Mouse (Mus musculus): ENCODE results near the gene Syn3. TPM values are rescaled to one million over a fixed set of nuclear protein-coding genes. Genes with fewer than 3 reads are reported as not detected.

Syn3 gene
- total RNA-seq, 1 experiment = 1.5 TPM

DNA sequence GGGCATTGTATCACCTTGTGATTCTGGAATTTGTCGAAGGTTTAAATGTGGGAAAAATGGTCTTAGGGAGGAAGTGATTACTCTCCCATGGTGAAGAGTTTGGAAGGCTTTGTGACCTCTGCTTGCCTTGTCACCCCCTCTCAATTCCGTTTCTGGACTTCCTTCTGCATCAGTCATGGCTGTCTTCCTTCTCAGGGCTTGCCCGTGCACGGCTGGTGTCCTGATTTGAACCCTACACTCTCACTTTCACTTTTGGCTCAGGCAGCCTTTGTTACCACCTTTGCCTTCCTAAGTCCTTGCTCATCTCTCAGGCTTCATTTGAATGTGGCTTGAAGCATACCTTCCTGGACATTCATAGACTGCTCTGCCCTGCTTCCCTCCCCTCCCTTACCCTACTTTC is 424.6 kb downstream of the Syn3 start:
- no peak for DNase-seq (ENCODE audit: low read depth, low spot score)
- TF ChIP-seq ZNF384 (IDR thresholded peaks at IDR 0.05; ENCODE audit: low read depth, low read length) (no peak), ZC3H11A (IDR thresholded peaks at IDR 0.05; ENCODE audit: borderline replicate concordance, low read depth, low read length) (no peak), MAFK (IDR thresholded peaks at IDR 0.05; ENCODE audit: insufficient read depth, low read depth, low read length) (no peak), CHD2 (IDR thresholded peaks at IDR 0.05; ENCODE audit: low read depth, low read length) (no peak), HCFC1 (IDR thresholded peaks at IDR 0.05; ENCODE audit: borderline replicate concordance, insufficient read depth, low read length) (no peak)
- no peaks in the 10 kb centered on the region for H3K36me3 ChIP-seq (ENCODE audit: control insufficient read depth, insufficient read depth, low read length, poor library complexity, severe bottlenecking)
- no peaks in the 10 kb centered on the region for H3K9me3 ChIP-seq (ENCODE audit: control insufficient read depth, insufficient read depth, low read depth, low read length)
- H3K9ac ChIP-seq (ENCODE audit: insufficient read depth, low read depth, low read length, poor library complexity, severe bottlenecking) = no peak overlapping the region
- H3K27ac ChIP-seq (ENCODE audit: insufficient read depth, low read depth, low read length, poor library complexity, severe bottlenecking) = no peak overlapping the region
- no peak overlapping the region for H3K4me3 ChIP-seq (ENCODE audit: insufficient read depth in 1 of 2, low read depth in 1 of 2, low read length in 2 of 2, poor library complexity in 1 of 2, severe bottlenecking in 1 of 2)
- H3K4me1 ChIP-seq (ENCODE audit: control insufficient read depth in 2 of 2, insufficient read depth in 2 of 2, low read length in 2 of 2, poor library complexity in 1 of 2) = no peaks in the 10 kb centered on the region
- in situ Hi-C loops (cut with MboI; ENCODE audit: low sequenced_read_pairs in 2 of 2, unreplicated experiment in 2 of 2) = no loop called here

DNA sequence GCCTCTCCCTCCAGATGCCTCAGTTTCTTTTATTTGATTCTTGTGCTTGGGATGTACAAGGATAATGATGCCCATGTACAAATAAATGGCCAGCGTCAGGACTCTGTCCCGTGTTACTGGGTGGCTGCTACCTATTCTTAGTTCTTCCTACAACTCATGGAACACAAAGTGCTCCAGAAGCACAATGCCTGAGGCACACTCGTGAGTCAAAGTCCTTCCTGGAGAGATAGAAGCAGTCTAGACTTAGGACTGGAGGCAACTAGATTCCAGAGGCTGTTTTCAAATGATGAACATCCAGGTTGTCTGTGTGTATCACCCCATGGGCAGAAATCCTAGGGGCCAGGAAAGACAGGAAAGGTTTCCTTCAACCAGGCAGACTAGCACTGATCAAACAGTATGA is 427.9 kb downstream of the Syn3 start:
- DNase-seq (ENCODE audit: low read depth, low spot score) = no peak
- H3K36me3 ChIP-seq (ENCODE audit: control insufficient read depth, insufficient read depth, low read length, poor library complexity, severe bottlenecking) = no peaks in the 10 kb centered on the region
- H3K4me1 ChIP-seq (ENCODE audit: control insufficient read depth in 2 of 2, insufficient read depth in 2 of 2, low read length in 2 of 2, poor library complexity in 1 of 2) = no peaks in the 10 kb centered on the region
- no peaks in the 10 kb centered on the region for H3K9me3 ChIP-seq (ENCODE audit: control insufficient read depth, insufficient read depth, low read depth, low read length)
- TF ChIP-seq ZNF384 (IDR thresholded peaks at IDR 0.05; ENCODE audit: low read depth, low read length) (no peak), HCFC1 (IDR thresholded peaks at IDR 0.05; ENCODE audit: borderline replicate concordance, insufficient read depth, low read length) (no peak), ZC3H11A (IDR thresholded peaks at IDR 0.05; ENCODE audit: borderline replicate concordance, low read depth, low read length) (no peak)
- in situ Hi-C loops (cut with MboI; ENCODE audit: low sequenced_read_pairs in 2 of 2, unreplicated experiment in 2 of 2) = no loop called here
- H3K4me3 ChIP-seq (ENCODE audit: insufficient read depth in 1 of 2, low read depth in 1 of 2, low read length in 2 of 2, poor library complexity in 1 of 2, severe bottlenecking in 1 of 2) = no peak overlapping the region
- H3K27ac ChIP-seq (ENCODE audit: insufficient read depth, low read depth, low read length, poor library complexity, severe bottlenecking) = no peak overlapping the region
- no peak overlapping the region for H3K9ac ChIP-seq (ENCODE audit: insufficient read depth, low read depth, low read length, poor library complexity, severe bottlenecking)

DNA sequence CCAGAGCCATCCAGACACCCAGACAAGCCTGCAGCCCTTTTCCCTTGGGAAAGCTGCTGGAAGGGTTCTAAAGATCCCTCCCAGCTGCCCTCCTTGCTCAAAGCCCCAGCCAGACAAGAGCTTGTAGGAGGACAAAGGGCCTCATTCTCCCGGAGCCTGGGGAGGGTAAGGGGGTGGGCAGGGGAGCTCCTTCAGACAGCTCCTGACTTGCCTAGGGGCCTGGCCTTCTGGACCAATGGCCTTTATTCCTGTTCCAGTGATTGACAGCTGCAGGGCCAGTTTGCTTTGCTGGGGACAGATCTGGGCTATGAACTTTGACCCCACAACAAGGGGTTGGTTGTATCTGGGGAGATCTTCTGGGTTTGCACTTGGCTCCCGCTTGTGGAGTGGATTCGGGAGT is 429.4 kb downstream of the Syn3 start:
- no peak for TF ChIP-seq ZNF384 (IDR thresholded peaks at IDR 0.05; ENCODE audit: low read depth, low read length)
- TF ChIP-seq CHD2 (IDR thresholded peaks at IDR 0.05; ENCODE audit: low read depth, low read length) = no peak
- TF ChIP-seq HCFC1 (IDR thresholded peaks at IDR 0.05; ENCODE audit: borderline replicate concordance, insufficient read depth, low read length) = no peak
- no peak for TF ChIP-seq MAFK (IDR thresholded peaks at IDR 0.05; ENCODE audit: insufficient read depth, low read depth, low read length)
- no peak for TF ChIP-seq ZC3H11A (IDR thresholded peaks at IDR 0.05; ENCODE audit: borderline replicate concordance, low read depth, low read length)
- Histone ChIP-seq H3K4me1 (ENCODE audit: control insufficient read depth in 2 of 2, insufficient read depth in 2 of 2, low read length in 2 of 2, poor library complexity in 1 of 2) (no peaks in the 10 kb centered on the region), H3K27ac (ENCODE audit: insufficient read depth, low read depth, low read length, poor library complexity, severe bottlenecking) (no peak overlapping the region), H3K9ac (ENCODE audit: insufficient read depth, low read depth, low read length, poor library complexity, severe bottlenecking) (no peak overlapping the region), H3K9me3 (ENCODE audit: control insufficient read depth, insufficient read depth, low read depth, low read length) (no peaks in the 10 kb centered on the region), H3K36me3 (ENCODE audit: control insufficient read depth, insufficient read depth, low read length, poor library complexity, severe bottlenecking) (no peaks in the 10 kb centered on the region), H3K4me3 (ENCODE audit: insufficient read depth in 1 of 2, low read depth in 1 of 2, low read length in 2 of 2, poor library complexity in 1 of 2, severe bottlenecking in 1 of 2) (no peak overlapping the region)
- in situ Hi-C loops (cut with MboI; ENCODE audit: low sequenced_read_pairs in 2 of 2, unreplicated experiment in 2 of 2) = loop anchor here (10.0 kb wide), 1 partner anchor 395 kb away; no protein-coding TSS in a partner anchor
- DNase-seq (ENCODE audit: low read depth, low spot score) = no peak

DNA sequence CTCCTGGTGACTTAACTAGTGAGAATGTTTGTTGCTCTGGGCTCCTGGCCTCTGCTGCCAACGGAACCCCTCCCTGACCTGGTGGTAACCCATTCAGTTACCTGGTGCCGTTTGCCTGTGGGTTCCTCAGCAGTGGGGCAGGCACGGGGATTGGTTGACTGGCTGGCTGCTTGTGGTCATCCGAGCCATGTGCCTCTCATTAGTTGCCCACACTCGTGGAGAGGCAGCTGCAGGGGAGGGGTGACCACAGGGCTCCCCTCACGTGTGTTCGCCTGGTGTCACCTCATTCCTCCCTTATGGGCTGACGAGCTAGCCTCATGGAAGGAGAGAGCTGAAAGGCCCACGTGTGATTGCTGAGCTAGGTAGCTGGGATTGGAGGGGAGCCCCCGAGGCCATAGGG is 430.8 kb downstream of the Syn3 start:
- TF ChIP-seq HCFC1 (IDR thresholded peaks at IDR 0.05; ENCODE audit: borderline replicate concordance, insufficient read depth, low read length) = no peak
- no peak for TF ChIP-seq CHD2 (IDR thresholded peaks at IDR 0.05; ENCODE audit: low read depth, low read length)
- TF ChIP-seq ZC3H11A (IDR thresholded peaks at IDR 0.05; ENCODE audit: borderline replicate concordance, low read depth, low read length) = no peak
- TF ChIP-seq ZNF384 (IDR thresholded peaks at IDR 0.05; ENCODE audit: low read depth, low read length) = no peak
- TF ChIP-seq MAFK (IDR thresholded peaks at IDR 0.05; ENCODE audit: insufficient read depth, low read depth, low read length) = no peak
- no peaks in the 10 kb centered on the region for H3K9me3 ChIP-seq (ENCODE audit: control insufficient read depth, insufficient read depth, low read depth, low read length)
- in situ Hi-C loops (cut with MboI; ENCODE audit: low sequenced_read_pairs in 2 of 2, unreplicated experiment in 2 of 2) = loop anchor here (10.0 kb wide), 1 partner anchor 397 kb away; no protein-coding TSS in a partner anchor
- no peak for DNase-seq (ENCODE audit: low read depth, low spot score)
- H3K36me3 ChIP-seq (ENCODE audit: control insufficient read depth, insufficient read depth, low read length, poor library complexity, severe bottlenecking) = no peaks in the 10 kb centered on the region
- no peaks in the 10 kb centered on the region for H3K4me1 ChIP-seq (ENCODE audit: control insufficient read depth in 2 of 2, insufficient read depth in 2 of 2, low read length in 2 of 2, poor library complexity in 1 of 2)
- no peak overlapping the region for H3K9ac ChIP-seq (ENCODE audit: insufficient read depth, low read depth, low read length, poor library complexity, severe bottlenecking)
- no peak overlapping the region for H3K27ac ChIP-seq (ENCODE audit: insufficient read depth, low read depth, low read length, poor library complexity, severe bottlenecking)
- H3K4me3 ChIP-seq (ENCODE audit: insufficient read depth in 1 of 2, low read depth in 1 of 2, low read length in 2 of 2, poor library complexity in 1 of 2, severe bottlenecking in 1 of 2) = no peak overlapping the region

DNA sequence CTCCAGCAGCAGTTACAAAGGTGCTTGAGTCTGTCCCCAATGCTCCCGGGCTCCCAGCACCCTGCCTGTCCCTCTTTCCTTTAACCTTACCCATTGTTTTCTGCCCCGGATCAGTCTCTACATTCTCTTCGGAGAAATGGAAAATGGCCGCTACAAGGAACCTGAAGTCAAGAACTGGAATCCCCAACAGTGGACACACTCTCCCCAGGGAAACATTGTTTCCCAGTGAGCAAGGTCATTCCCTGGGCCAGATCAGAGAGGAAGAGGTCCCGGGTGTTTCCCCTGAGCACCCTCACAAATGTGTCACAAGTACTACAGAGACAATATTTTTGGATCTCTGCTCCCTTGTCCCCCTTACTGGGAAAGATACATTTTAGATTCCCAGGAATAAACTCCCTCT is 432.0 kb downstream of the Syn3 start:
- H3K27ac ChIP-seq (ENCODE audit: insufficient read depth, low read depth, low read length, poor library complexity, severe bottlenecking) = no peak overlapping the region
- no peaks in the 10 kb centered on the region for H3K4me1 ChIP-seq (ENCODE audit: control insufficient read depth in 2 of 2, insufficient read depth in 2 of 2, low read length in 2 of 2, poor library complexity in 1 of 2)

More for the DNA sequence above, 432.0 kb downstream of the Syn3 start:
- in situ Hi-C loops (cut with MboI; ENCODE audit: low sequenced_read_pairs in 2 of 2, unreplicated experiment in 2 of 2) = loop anchor here (10.0 kb wide), 1 partner anchor 398 kb away; no protein-coding TSS in a partner anchor
- Histone ChIP-seq H3K4me3 (ENCODE audit: insufficient read depth in 1 of 2, low read depth in 1 of 2, low read length in 2 of 2, poor library complexity in 1 of 2, severe bottlenecking in 1 of 2) (no peak overlapping the region), H3K36me3 (ENCODE audit: control insufficient read depth, insufficient read depth, low read length, poor library complexity, severe bottlenecking) (no peaks in the 10 kb centered on the region), H3K9me3 (ENCODE audit: control insufficient read depth, insufficient read depth, low read depth, low read length) (no peaks in the 10 kb centered on the region), H3K9ac (ENCODE audit: insufficient read depth, low read depth, low read length, poor library complexity, severe bottlenecking) (no peak overlapping the region)
- no peak for TF ChIP-seq ZNF384 (IDR thresholded peaks at IDR 0.05; ENCODE audit: low read depth, low read length)
- no peak for TF ChIP-seq ZC3H11A (IDR thresholded peaks at IDR 0.05; ENCODE audit: borderline replicate concordance, low read depth, low read length)
- DNase-seq (ENCODE audit: low read depth, low spot score) = no peak
